8 mouse cellular contexts compared by ENCODE assay signal in the genomic region with DNA sequence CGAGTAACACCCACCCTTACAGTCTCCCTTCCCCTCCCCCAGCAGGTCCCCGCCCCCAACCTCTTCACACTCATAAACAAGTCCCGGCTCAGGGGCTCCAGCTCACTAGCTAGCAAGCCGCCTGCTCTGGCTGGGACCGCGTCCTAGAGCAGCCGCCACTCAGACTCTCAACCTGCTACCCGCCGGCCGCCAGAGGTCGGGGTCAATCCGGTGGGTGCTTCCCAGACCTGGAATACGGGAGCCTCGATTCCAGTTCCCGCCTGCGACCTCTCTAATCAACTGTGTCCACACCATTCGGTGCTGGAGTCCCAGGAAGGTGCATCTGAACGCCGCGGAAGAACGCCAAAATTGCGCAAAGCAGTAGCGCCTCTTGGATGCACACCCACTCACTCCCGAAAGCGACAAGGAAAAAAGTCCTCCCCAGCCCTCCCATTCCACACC. TPM values are rescaled to one million over a fixed set of nuclear protein-coding genes. Genes with fewer than 3 reads are reported as not detected.
DNase-seq lines count a peak whose midpoint lies in the region; ATAC-seq lines count a peak whose summit lies in the region.

No protein-coding gene starts in this region.

- H3K4me1 ChIP-seq in forebrain, embryonic 13.5 days: peaks cover 49% of the 10 kb centered on the region
- peaks cover 27% of the 10 kb centered on the region for H3K4me1 ChIP-seq in stomach, embryonic 15.5 days

- peak overlapping the region; percentile 42 for H3K4me3 ChIP-seq in forebrain, embryonic 13.5 days
- H3K4me3 ChIP-seq in stomach, embryonic 15.5 days (replicated peaks): peak overlapping the region; percentile 52

- WGBS in forebrain, embryonic 13.5 days: under 1% methylated on average over 25 of the region's 25 CpGs
- whole genome bisulfite sequencing in stomach, embryonic 15.5 days: 0% methylated on average over 25 of the region's 25 CpGs

- H3K27me3 ChIP-seq in forebrain, embryonic 13.5 days: peaks cover 86% of the 10 kb centered on the region
- peaks cover 19% of the 10 kb centered on the region; the same call in 1 of the 2 replicates for H3K27me3 ChIP-seq in stomach, embryonic 15.5 days (replicated peaks)

- H3K9me3 ChIP-seq in forebrain, embryonic 13.5 days (replicated peaks): no peaks in the 10 kb centered on the region
- no peaks in the 10 kb centered on the region for H3K9me3 ChIP-seq in stomach, embryonic 15.5 days

- no peaks in the 10 kb centered on the region for H3K36me3 ChIP-seq in forebrain, embryonic 13.5 days (ENCODE audit: poor library complexity, severe bottlenecking)
- H3K36me3 ChIP-seq in stomach, embryonic 15.5 days: no peaks in the 10 kb centered on the region

- H3K27ac ChIP-seq in forebrain, embryonic 13.5 days: no peak overlapping the region
- peak overlapping the region; percentile 3; the same call in 1 of the 2 replicates for H3K27ac ChIP-seq in stomach, embryonic 15.5 days

- intact Hi-C loops in heart, postnatal 36 days (cut with DNase I): loop anchor here (2.0 to 10.0 kb wide), 2 partner anchors 56 to 372 kb away; a partner anchor contains a TSS

- ATAC-seq in forebrain, embryonic 13.5 days: peak; percentile 57; the same call in 1 of the 2 replicates
- peak; percentile 28; the same call in 1 of the 2 replicates for ATAC-seq in stomach, embryonic 15.5 days (ENCODE audit: insufficient read depth, low FRiP score, low read depth)

- peak overlapping the region; percentile 56 for H3K9ac ChIP-seq in forebrain, embryonic 13.5 days
- no peak overlapping the region for H3K9ac ChIP-seq in stomach, embryonic 15.5 days

- DNase-seq in urinary bladder, postnatal 14 days (ENCODE audit: low spot score): peak; percentile 33
- no peak for DNase-seq in urinary bladder, postnatal 25 days (ENCODE audit: low spot score)
- peak; percentile 69 to 73 for DNase-seq in heart, postnatal 36 days
- peak; percentile 45 for DNase-seq in layer of hippocampus, adult 9-11 months
- DNase-seq in lung, postnatal 36 days: peak; percentile 34
- no peak for DNase-seq in thymus, postnatal 10 days (ENCODE audit: low spot score in 2 of 2)

- H3K4me2 ChIP-seq in forebrain, embryonic 13.5 days: peak overlapping the region; percentile 80
- H3K4me2 ChIP-seq in stomach, embryonic 15.5 days: peak overlapping the region; percentile 87

RNA-seq across cellular contexts. Expression of a gene that starts 3.5 kb away (rescaled TPM):
- polyA plus RNA-seq in forebrain, embryonic 13.5 days (2015; fragmentation: Nextera tagmentation; extraction: Ambion mirVana): 2.4 and 3.6 TPM in 2 replicates
- total RNA-seq in heart, postnatal 36 days (2021): 1 to 10 TPM; 3.4 to 4.5 TPM
- 9.2 and 9.5 TPM in 2 replicates for polyA plus RNA-seq in stomach, embryonic 15.5 days (2015; fragmentation: Nextera tagmentation; extraction: Ambion mirVana)

Comparison
In these comparisons a context has a peak if more than half of its experiments do, and no peak if none do; other contexts are left out.
1. DNase-seq: peak in urinary bladder, postnatal 14 days (single experiment), heart, postnatal 36 days (2 of 2), layer of hippocampus, adult 9-11 months (single experiment) and lung, postnatal 36 days (single experiment); none in urinary bladder, postnatal 25 days (single experiment) and thymus, postnatal 10 days (0 of 2).